Mouse (Mus musculus) megakaryocyte, embryonic 14.5 days (primary cell): ENCODE data around the gene Ifi35. TPM values are rescaled to one million over a fixed set of nuclear protein-coding genes. Genes with fewer than 3 reads are reported as not detected.
"Not testable (repeated sequence)": the region's sequence is repeated elsewhere in the genome, so short reads cannot be mapped to it uniquely, and the experiment has no call there.

Source experiments
- H3K27me3 ChIP-seq: replicated peaks from 2 replicates; pipeline ENCODE3; 2012; ENCODE audit warnings: inconsistent platforms
- H3K36me3 ChIP-seq: replicated peaks from 2 replicates; pipeline ENCODE3; 2012; ENCODE audit warnings: low read length, inconsistent platforms, mixed read lengths
- H3K4me1 ChIP-seq: 2 replicates; pipeline ENCODE4 v1.6.1; 2012; ENCODE audit warnings: inconsistent platforms
- H3K4me3 ChIP-seq: replicated peaks from 2 replicates; pipeline ENCODE3; 2012; ENCODE audit warnings: moderate library complexity, mild to moderate bottlenecking, inconsistent platforms
- H3K9me3 ChIP-seq: 2 replicates; pipeline ENCODE4 v1.6.1; 2012; ENCODE audit warnings: inconsistent platforms
- FLI1 ChIP-seq: IDR thresholded peaks from 2 replicates; pipeline ENCODE4 v1.6.1; 2012; ENCODE audit warnings: low read length, inconsistent platforms, mixed read lengths
- GATA1 ChIP-seq: IDR thresholded peaks from 3 replicates; pipeline ENCODE4 v1.6.1; 2012; ENCODE audit warnings: mixed read lengths, low read length, inconsistent platforms, borderline replicate concordance
- polyA plus RNA-seq: library from polyadenylated mRNA; stranded (reverse); fragments of >175 nt; gene quantifications from 2 replicates; pipeline ENCODE4 v1.2.3, GENCODE M21; 2012; ENCODE audit warnings: low replicate concordance; ENCODE audit not compliant: insufficient read depth

Ifi35 gene
- polyA plus RNA-seq, 1 experiment = 15.6 TPM

- peaks cover 52% of the 10 kb centered on the region for H3K4me1 ChIP-seq
- peaks cover 60% of the 10 kb centered on the region for H3K27me3 ChIP-seq
- TF ChIP-seq FLI1 (no peak), GATA1 (no peak)
- peak overlapping the region; percentile 96 for H3K4me3 ChIP-seq
- no peaks in the 10 kb centered on the region for H3K36me3 ChIP-seq
- H3K9me3 ChIP-seq = no peaks in the 10 kb centered on the region
Measured at GRCm38 (mm10) chr11:101468731-101469130, 20.5 kb downstream of the Ifi35 start.

DNA sequence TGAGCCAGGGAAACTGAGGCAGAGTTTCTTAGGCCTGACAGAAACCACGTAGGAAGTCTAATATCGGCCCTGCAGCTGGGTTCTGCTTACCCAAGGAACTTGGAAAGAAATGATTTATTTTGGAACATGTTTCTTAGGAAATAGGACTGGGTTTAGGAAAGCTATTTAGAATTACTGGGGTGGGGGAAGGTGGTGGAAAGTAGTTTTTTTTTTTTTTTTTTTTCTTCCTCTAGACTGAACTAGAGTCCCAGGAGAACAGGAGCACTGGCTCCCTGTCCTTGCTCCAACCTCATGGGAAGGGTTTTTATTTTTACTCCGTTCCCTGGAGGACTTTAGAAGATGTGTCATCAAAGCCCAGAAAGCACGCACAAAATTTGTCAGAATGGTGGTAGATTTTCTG lies 20.9 kb downstream of the Ifi35 start:
- H3K27me3 ChIP-seq = peaks cover 62% of the 10 kb centered on the region
- no peaks in the 10 kb centered on the region for H3K9me3 ChIP-seq
- peaks cover 48% of the 10 kb centered on the region for H3K4me1 ChIP-seq
- no peaks in the 10 kb centered on the region for H3K36me3 ChIP-seq
- no peak overlapping the region for H3K4me3 ChIP-seq
- TF ChIP-seq FLI1 (no peak), GATA1 (no peak)

GRCm38 (mm10) chr11:101470206-101470605 lies 22.0 kb downstream of the Ifi35 start:
- Histone ChIP-seq H3K4me3 (no peak overlapping the region), H3K27me3 (peaks cover 64% of the 10 kb centered on the region), H3K36me3 (no peaks in the 10 kb centered on the region), H3K4me1 (peaks cover 37% of the 10 kb centered on the region), H3K9me3 (no peaks in the 10 kb centered on the region)
- TF ChIP-seq FLI1 (no peak), GATA1 (no peak)

DNA sequence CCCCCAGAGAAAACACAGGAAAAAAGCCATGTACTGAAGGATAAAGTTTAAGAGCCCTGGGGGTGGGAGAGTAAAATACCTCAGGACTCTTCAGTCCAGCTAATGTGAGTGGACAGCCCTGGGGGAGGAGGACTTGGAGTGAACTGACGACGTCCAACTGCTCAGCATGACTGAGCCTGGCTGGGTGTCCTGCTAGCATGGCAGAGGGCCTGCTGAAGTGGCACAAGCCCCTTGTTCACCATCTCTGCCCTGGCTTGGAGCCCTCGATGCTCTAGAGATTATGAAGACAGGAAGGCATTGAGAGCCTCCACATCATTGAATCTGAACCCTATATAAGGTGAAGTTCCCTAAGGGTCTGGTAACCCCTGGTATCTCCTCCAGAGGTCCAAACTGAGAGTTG lies 23.7 kb downstream of the Ifi35 start:
- Histone ChIP-seq H3K4me1 (peaks cover 20% of the 10 kb centered on the region), H3K9me3 (no peaks in the 10 kb centered on the region), H3K4me3 (no peak overlapping the region), H3K27me3 (peaks cover 62% of the 10 kb centered on the region), H3K36me3 (no peaks in the 10 kb centered on the region)
- TF ChIP-seq GATA1 (no peak), FLI1 (no peak)

DNA sequence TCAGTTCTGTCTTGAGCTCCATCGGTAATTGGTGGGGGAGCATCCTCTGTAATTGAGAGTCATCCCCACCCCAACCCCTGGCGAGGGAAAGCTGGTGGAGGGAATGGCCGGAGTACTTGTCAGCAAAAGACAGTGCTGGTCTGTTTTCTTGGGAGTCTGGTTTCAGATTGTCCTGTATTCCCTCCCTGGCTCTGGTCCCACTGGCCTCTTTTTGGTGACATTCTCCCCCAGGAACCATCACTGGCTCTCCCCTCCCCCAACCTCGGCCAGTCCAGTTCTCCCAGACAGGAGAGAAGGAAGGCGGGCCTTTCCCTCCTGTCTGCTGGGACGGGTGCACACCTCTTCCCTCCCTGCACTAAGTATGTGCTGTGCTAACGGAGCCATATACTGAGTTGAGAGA lies 24.1 kb downstream of the Ifi35 start:
- Histone ChIP-seq H3K27me3 (peaks cover 65% of the 10 kb centered on the region), H3K4me1 (peaks cover 16% of the 10 kb centered on the region), H3K36me3 (no peaks in the 10 kb centered on the region), H3K4me3 (no peak overlapping the region), H3K9me3 (no peaks in the 10 kb centered on the region)
- no peak for TF ChIP-seq GATA1
- TF ChIP-seq FLI1 = no peak

- not testable (repeated sequence) for H3K4me1 ChIP-seq, H3K36me3 ChIP-seq, H3K9me3 ChIP-seq, H3K4me3 ChIP-seq
- H3K27me3 ChIP-seq = peaks cover 63% of the 10 kb centered on the region
Measured at GRCm38 (mm10) chr11:101473686-101474085, 25.5 kb downstream of the Ifi35 start.

GRCm38 (mm10) chr11:101474298-101474697 lies 26.1 kb downstream of the Ifi35 start:
- no peak for TF ChIP-seq FLI1
- TF ChIP-seq GATA1 = no peak
- Histone ChIP-seq H3K4me1 (peaks cover 6% of the 10 kb centered on the region), H3K36me3 (no peaks in the 10 kb centered on the region), H3K4me3 (no peak overlapping the region), H3K27me3 (peaks cover 65% of the 10 kb centered on the region), H3K9me3 (no peaks in the 10 kb centered on the region)

GRCm38 (mm10) chr11:101476361-101476760 lies 28.2 kb downstream of the Ifi35 start:
- H3K27me3 ChIP-seq = peaks cover 68% of the 10 kb centered on the region
- not testable (repeated sequence) for H3K9me3 ChIP-seq, H3K4me3 ChIP-seq, H3K4me1 ChIP-seq, H3K36me3 ChIP-seq

GRCm38 (mm10) chr11:101477194-101477551 lies 29.0 kb downstream of the Ifi35 start:
- H3K27me3 ChIP-seq = peaks cover 64% of the 10 kb centered on the region
- H3K4me1 ChIP-seq = peaks cover 7% of the 10 kb centered on the region
- no peaks in the 10 kb centered on the region for H3K36me3 ChIP-seq
- no peaks in the 10 kb centered on the region for H3K9me3 ChIP-seq
- TF ChIP-seq FLI1 = no peak
- TF ChIP-seq GATA1 = no peak
- no peak overlapping the region for H3K4me3 ChIP-seq

DNA sequence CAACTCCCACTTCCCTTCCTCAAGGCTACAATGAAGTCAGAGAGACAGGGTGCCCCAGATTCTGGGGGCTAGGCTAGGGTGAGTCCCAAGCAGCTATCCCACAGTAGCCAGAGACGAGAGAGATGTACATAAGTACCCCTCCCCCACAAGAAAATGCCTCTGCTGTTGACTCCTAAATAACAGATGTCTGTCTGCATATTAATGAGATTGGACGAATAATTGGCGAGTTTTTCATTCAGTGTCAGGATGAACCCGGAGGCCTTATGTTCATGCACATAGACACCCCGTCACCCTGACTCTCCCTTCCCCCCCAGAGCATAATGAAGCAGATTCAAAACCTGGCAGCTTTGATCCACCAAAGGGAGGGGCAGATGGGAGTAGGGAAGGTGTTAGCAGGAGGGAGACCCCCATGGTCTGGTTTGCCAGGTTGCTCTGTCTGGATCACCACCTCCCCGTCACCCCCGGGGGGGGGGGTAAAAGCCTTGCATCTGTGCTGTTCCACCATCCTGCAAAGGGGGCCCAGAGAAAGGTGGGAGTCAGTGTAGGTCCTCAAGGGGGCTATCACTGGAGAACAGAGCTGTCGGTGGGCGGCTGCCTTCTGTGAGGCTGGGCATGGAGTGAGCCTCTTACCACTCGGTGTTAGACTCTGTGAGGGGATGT lies 29.5 kb downstream of the Ifi35 start:
- peaks cover 59% of the 10 kb centered on the region for H3K27me3 ChIP-seq
- no peaks in the 10 kb centered on the region for H3K36me3 ChIP-seq
- no peaks in the 10 kb centered on the region for H3K9me3 ChIP-seq
- H3K4me3 ChIP-seq = no peak overlapping the region
- TF ChIP-seq FLI1 = no peak
- TF ChIP-seq GATA1 = no peak
- H3K4me1 ChIP-seq = peaks cover 7% of the 10 kb centered on the region

DNA sequence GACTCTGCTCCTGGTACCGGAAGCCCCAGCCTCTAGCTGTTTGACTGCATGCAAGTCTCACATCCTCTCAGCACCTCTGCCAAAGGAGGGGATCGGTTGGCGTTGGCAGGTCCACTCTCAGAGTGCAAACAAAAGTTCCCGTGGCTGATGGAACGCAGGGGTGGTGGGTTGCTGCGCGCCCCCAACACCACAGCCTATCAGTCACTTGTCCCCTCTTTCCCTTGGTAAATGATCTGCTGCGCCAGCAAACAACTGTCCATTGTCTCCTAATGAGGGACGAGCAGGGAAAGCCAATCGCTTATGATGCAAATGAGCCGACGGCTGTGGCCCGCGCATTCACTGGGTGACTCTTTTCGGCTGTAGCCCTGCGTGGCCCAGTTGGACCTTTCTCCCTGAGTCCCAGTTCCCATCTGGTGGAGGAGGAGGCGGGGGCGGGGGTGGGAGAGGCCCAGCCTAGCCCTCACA lies 31.0 kb downstream of the Ifi35 start:
- Histone ChIP-seq H3K4me1 (peaks cover 12% of the 10 kb centered on the region), H3K36me3 (no peaks in the 10 kb centered on the region), H3K27me3 (peaks cover 49% of the 10 kb centered on the region), H3K4me3 (no peak overlapping the region), H3K9me3 (no peaks in the 10 kb centered on the region)
- TF ChIP-seq GATA1 (no peak), FLI1 (no peak)
